Mouse (Mus musculus) C2C12 (cell line): Measurements from ENCODE around the gene Gm20388.
A peak's percentile ranks its signal among the peaks of the same experiment; 100 is the strongest.

Source experiments
- CTCF ChIP-seq: IDR thresholded peaks from one replicate; pipeline ENCODE4 v1.5.1; 2011; ENCODE audit not compliant: control insufficient read depth, insufficient read depth, insufficient read length
- MYOD1 ChIP-seq: IDR thresholded peaks from one replicate; pipeline ENCODE4 v1.6.1; 2011; ENCODE audit warnings: low read depth; ENCODE audit not compliant: control insufficient read depth, insufficient read length

DNA sequence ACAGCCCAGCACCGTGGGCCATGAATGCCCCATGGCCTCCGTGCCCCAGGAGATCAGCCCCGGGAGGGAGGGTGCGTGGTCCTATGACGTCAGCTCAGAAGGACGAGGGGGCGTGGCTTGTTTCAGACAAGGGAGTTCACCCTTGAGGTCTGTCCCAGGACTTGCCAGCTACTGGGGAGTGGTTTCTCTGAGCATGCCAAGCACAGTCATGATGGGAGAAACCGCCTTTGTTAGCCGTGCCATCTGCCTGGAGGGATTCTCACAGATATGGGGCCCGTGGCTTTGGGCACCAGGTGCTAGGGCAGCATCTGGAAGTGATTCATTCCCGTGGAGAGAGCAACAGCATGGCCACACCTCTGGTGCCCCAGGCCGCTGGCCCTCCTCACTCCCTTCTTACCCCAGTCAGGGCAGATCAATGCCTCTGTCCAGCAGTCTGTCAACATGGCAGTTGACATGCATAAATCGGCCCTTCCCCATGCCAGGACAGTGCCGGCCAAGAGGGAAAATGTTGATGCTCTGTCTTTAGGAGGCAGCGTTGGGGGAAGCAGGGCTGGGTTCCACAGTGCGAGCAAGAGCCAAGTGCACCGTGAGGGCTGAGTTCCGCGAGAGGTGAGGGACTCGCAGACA, 2199.7 kb downstream of the Gm20388 start:
- TF ChIP-seq CTCF (no peak), MYOD1 (peak; percentile 85)
